Mouse (Mus musculus) skeletal muscle tissue, postnatal 0 days (tissue): Measurements from ENCODE around the gene Zfy2. TPM values are rescaled to one million over a fixed set of nuclear protein-coding genes. Genes with fewer than 3 reads are reported as not detected.

Experiments used
- polyA plus RNA-seq: library from polyadenylated mRNA; unstranded; fragments of >200 nt; fragmentation: Nextera tagmentation; extraction: Ambion mirVana; gene quantifications from 2 replicates; pipeline ENCODE4 v1.2.1, GENCODE M21; 2015

The Zfy2 gene
- polyA plus RNA-seq, result not detected in 2 replicates

GRCm38 (mm10) chrY:2170309-2170708 is at the start of gene Zfy2:
Gene Zfy2 (minus strand): TSS chrY:2170409.

